Mouse (Mus musculus): Measurements from ENCODE around the gene Mrpl50. TPM values are rescaled to one million over a fixed set of nuclear protein-coding genes. Genes with fewer than 3 reads are reported as not detected.
"Not testable (repeated sequence)": the region's sequence is repeated elsewhere in the genome, so short reads cannot be mapped to it uniquely, and the experiment has no call there.

Mrpl50 gene
- polyA plus RNA-seq, 2 experiments, result 30.0 to 74.3 TPM

DNA sequence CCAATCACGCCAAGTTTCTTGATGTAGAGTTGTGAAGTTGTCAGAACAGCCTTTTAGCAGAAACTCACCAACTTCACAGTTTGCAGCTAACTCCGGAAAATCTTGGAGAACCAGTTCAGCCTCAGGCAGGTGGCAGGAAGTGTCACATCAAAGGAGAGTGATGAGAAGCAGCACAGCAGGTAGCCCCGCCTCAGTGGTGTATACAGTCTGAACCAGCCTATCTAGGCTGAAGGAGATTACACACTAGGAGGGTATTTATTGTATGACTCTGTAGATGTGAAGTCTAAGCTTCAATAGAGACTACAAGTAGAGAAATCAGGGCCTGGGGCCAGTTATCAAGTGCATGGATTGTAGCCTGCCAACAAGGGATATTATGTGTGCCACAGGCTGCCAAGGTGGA lies 40.0 kb downstream of the Mrpl50 start:
- no peak overlapping the region for H3K9ac ChIP-seq (ENCODE audit: low read depth, low read length, severe bottlenecking)
- no peaks in the 10 kb centered on the region for H3K27me3 ChIP-seq (ENCODE audit: control insufficient read depth, insufficient read depth, low read length)
- peak; percentile 14 for DNase-seq (ENCODE audit: low spot score)
- no peak for ATAC-seq (ENCODE audit: low FRiP score, low read depth)
- H3K9me3 ChIP-seq (ENCODE audit: control insufficient read depth, low read length), result no peaks in the 10 kb centered on the region
- H3K36me3 ChIP-seq (ENCODE audit: control insufficient read depth, insufficient read depth, low read length), result no peaks in the 10 kb centered on the region
- WGBS, result 43% methylated on average over 3 of the region's 3 CpGs
- no peaks in the 10 kb centered on the region for H3K4me1 ChIP-seq (ENCODE audit: control insufficient read depth, insufficient read depth, low read length)
- no peak for TF ChIP-seq POLR2A (IDR thresholded peaks at IDR 0.05; ENCODE audit: borderline replicate concordance, extremely low read depth, insufficient read depth, insufficient read length)
- 0 out of 2 replicates have a peak overlapping the region, but pooled peaks have one; percentile 31 for H3K4me2 ChIP-seq (replicated peaks; ENCODE audit: low read depth, low read length, severe bottlenecking)
- H3K27ac ChIP-seq (replicated peaks; ENCODE audit: low read depth, low read length), result no peak overlapping the region
- no peak overlapping the region for H3K4me3 ChIP-seq (replicated peaks; ENCODE audit: low read length)

DNA sequence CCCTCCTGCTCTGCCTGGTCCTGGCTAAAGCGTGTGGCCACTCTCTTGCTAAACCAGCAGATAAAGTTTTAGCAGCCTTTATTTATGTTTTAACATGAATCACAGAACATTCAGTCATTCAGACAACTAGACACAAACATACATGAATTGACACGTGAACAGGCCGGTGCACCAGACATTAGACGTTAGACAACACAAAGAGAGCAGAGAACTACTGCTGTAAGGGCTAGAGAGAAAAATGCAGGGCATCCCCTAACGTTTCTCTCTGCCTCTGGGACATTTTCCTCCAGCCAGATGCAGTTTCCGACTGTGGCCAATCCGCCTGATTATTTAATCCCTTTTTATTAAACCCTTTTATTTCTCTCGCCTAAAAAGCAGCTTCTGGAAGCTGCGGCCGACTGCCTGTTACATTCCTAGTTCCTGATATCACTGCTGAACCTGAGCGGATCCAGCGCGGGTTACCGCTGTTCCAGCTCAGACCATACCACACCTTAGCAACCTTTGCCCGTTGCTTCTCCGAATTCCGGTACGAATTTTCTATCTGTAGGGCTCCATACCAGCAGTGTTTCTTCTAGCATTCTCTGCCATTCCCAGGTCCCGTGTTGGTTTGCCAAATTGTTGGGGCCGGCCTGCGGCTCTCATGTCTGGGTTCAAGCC lies 40.7 kb downstream of the Mrpl50 start:
- Histone ChIP-seq H3K4me1 (ENCODE audit: control insufficient read depth, insufficient read depth, low read length) (no peaks in the 10 kb centered on the region), H3K27me3 (ENCODE audit: control insufficient read depth, insufficient read depth, low read length) (no peaks in the 10 kb centered on the region), H3K4me2 (replicated peaks; ENCODE audit: low read depth, low read length, severe bottlenecking) (peak overlapping the region; percentile 31; the same call in 1 of the 2 replicates), H3K4me3 (replicated peaks; ENCODE audit: low read length) (no peak overlapping the region; the same call in 1 of the 2 replicates), H3K27ac (replicated peaks; ENCODE audit: low read depth, low read length) (no peak overlapping the region), H3K36me3 (ENCODE audit: control insufficient read depth, insufficient read depth, low read length) (no peaks in the 10 kb centered on the region), H3K9me3 (ENCODE audit: control insufficient read depth, low read length) (no peaks in the 10 kb centered on the region), H3K9ac (ENCODE audit: low read depth, low read length, severe bottlenecking) (no peak overlapping the region)
- no peak for ATAC-seq (ENCODE audit: low FRiP score, low read depth)
- 12% methylated on average over 21 of the region's 21 CpGs for WGBS
- peak; percentile 7 for DNase-seq (ENCODE audit: low spot score)
- no peak for TF ChIP-seq POLR2A (IDR thresholded peaks at IDR 0.05; ENCODE audit: borderline replicate concordance, extremely low read depth, insufficient read depth, insufficient read length)

DNA sequence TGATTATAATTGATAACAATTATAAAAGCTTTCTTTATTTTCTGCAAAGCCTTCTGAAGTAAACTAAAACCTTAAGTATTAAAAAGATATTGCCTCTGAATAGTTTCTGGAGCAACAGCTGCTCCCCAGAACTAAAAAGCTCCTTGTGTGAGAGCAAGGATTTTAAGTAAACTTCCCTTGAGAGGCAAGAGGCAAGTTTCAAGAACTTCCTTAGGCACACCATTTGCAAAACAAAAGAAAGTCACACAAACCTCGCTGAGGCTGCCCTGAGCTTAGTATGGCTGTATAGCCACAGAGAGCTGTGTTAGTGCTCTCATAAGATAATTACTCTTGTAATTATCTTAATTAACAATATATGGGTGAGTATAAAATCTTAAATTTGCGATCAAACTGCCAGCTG lies 41.9 kb downstream of the Mrpl50 start:
- not testable (repeated sequence) for ATAC-seq (ENCODE audit: low FRiP score, low read depth); H3K4me2 ChIP-seq (replicated peaks; ENCODE audit: low read depth, low read length, severe bottlenecking); H3K27ac ChIP-seq (replicated peaks; ENCODE audit: low read depth, low read length); H3K9ac ChIP-seq (ENCODE audit: low read depth, low read length, severe bottlenecking); DNase-seq (ENCODE audit: low spot score); H3K4me3 ChIP-seq (replicated peaks; ENCODE audit: low read length); H3K27me3 ChIP-seq (ENCODE audit: control insufficient read depth, insufficient read depth, low read length); H3K36me3 ChIP-seq (ENCODE audit: control insufficient read depth, insufficient read depth, low read length); H3K9me3 ChIP-seq (ENCODE audit: control insufficient read depth, low read length); H3K4me1 ChIP-seq (ENCODE audit: control insufficient read depth, insufficient read depth, low read length)
- whole genome bisulfite sequencing, result 26% methylated on average over 2 of the region's 2 CpGs

DNA sequence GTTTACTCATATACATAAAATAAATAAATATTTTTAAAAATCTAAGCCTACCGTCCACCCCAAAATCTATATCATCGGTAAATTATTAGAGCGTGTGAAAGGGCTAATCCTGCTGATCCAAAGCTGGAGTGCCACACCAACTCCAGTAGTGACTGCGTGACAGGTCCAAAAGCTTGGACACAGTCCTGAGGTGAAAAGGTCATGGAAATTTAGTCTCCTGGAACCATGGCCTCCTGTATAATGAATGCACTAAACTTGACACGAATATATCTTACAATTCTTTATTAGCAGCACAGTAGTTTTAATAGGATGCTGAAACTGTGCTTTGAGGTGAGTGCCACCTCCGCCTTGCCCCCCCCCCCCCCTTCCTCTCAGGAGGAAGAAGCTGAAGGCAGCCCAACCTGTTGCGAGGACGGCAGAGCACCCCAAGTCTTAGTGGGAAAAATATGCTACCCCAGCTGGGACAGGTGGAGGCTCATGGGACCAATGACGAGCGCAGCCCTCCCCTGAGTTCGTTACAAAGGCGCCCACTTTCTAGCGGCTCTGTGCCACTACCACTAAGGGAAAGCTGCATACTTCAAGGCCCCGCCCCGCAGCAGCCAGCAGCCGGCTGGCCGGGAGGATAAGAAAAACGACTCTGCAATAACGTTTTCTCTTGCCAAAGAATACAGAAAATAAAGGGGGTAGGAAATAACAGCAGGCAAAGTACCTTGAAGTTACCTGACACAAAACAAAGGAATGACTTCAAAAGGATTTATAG lies 42.6 kb downstream of the Mrpl50 start:
- Histone ChIP-seq H3K27me3 (ENCODE audit: control insufficient read depth, insufficient read depth, low read length) (no peaks in the 10 kb centered on the region), H3K4me3 (replicated peaks; ENCODE audit: low read length) (peak overlapping the region; percentile 23), H3K36me3 (ENCODE audit: control insufficient read depth, insufficient read depth, low read length) (no peaks in the 10 kb centered on the region), H3K4me1 (ENCODE audit: control insufficient read depth, insufficient read depth, low read length) (no peaks in the 10 kb centered on the region), H3K4me2 (replicated peaks; ENCODE audit: low read depth, low read length, severe bottlenecking) (peak overlapping the region; percentile 51), H3K27ac (replicated peaks; ENCODE audit: low read depth, low read length) (no peak overlapping the region), H3K9ac (ENCODE audit: low read depth, low read length, severe bottlenecking) (no peak overlapping the region), H3K9me3 (ENCODE audit: control insufficient read depth, low read length) (no peaks in the 10 kb centered on the region)
- WGBS, result 21% methylated on average over 19 of the region's 19 CpGs
- TF ChIP-seq POLR2A (IDR thresholded peaks at IDR 0.05; ENCODE audit: borderline replicate concordance, extremely low read depth, insufficient read depth, insufficient read length), result no peak
- peak; percentile 12 for DNase-seq (ENCODE audit: low spot score)
- no peak for ATAC-seq (ENCODE audit: low FRiP score, low read depth)

DNA sequence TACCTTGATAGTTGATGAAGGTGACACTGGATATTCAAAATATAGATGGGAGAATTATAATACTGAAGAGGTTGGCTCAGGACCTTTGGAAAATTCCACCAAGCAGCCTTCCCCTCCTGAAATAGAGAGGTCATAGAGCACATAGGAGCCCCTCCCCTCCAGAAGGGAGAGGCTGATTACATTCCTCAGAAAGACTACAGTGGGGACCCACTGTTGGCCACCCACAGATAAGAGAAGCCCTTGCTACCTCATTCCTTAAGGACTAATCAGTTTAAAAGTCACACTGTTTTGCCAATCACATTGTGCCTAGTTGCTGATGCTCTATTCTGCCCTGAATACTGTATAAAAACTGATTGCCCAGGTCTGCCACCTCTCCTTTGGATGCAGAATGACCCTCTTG lies 46.3 kb downstream of the Mrpl50 start:
- TF ChIP-seq POLR2A (IDR thresholded peaks at IDR 0.05; ENCODE audit: borderline replicate concordance, extremely low read depth, insufficient read depth, insufficient read length), result no peak
- Histone ChIP-seq H3K9me3 (ENCODE audit: control insufficient read depth, low read length) (no peaks in the 10 kb centered on the region), H3K4me3 (replicated peaks; ENCODE audit: low read length) (no peak overlapping the region), H3K36me3 (ENCODE audit: control insufficient read depth, insufficient read depth, low read length) (no peaks in the 10 kb centered on the region), H3K4me1 (ENCODE audit: control insufficient read depth, insufficient read depth, low read length) (no peaks in the 10 kb centered on the region), H3K27me3 (ENCODE audit: control insufficient read depth, insufficient read depth, low read length) (no peaks in the 10 kb centered on the region), H3K4me2 (replicated peaks; ENCODE audit: low read depth, low read length, severe bottlenecking) (no peak overlapping the region), H3K27ac (replicated peaks; ENCODE audit: low read depth, low read length) (no peak overlapping the region), H3K9ac (ENCODE audit: low read depth, low read length, severe bottlenecking) (no peak overlapping the region)
- no peak for ATAC-seq (ENCODE audit: low FRiP score, low read depth)
- DNase-seq (ENCODE audit: low spot score), result no peak

All from limb, embryonic 14.5 days (tissue).